Mouse (Mus musculus): ENCODE results near the gene Ccdc106. TPM values are rescaled to one million over a fixed set of nuclear protein-coding genes. Genes with fewer than 3 reads are reported as not detected.

The Ccdc106 gene
- polyA plus RNA-seq, 1 experiment from 2014 or later = 17.4 TPM

DNA sequence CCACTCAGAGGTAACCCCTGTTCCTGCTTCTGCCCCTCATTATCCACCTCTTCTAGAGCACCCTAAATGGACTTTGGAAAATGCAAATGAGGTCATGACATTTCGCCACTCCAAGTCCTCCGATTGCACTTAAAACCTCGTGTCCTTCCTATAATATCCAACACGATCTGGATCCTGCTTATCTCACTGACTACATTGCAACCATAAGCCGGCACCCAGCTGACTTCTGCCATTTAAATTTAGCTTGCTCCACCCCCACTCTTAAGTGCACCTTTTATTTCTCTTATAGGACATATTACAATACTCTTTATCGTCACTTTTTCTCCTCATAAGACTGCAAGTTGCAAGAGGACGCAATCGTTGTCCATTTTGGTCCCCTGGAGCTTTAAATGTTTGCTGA is 17.1 kb downstream of the Ccdc106 start:
- Histone ChIP-seq H3K4me2 (replicated peaks) (peak overlapping the region; percentile 54), H3K4me1 (peaks cover 12% of the 10 kb centered on the region; the same call in 1 of the 2 replicates), H3K36me3 (peaks cover 37% of the 10 kb centered on the region), H3K4me3 (peak overlapping the region; percentile 66), H3K9me3 (replicated peaks) (no peaks in the 10 kb centered on the region), H3K9ac (no peak overlapping the region), H3K27me3 (no peaks in the 10 kb centered on the region), H3K27ac (0 out of 2 replicates have a peak overlapping the region, but pooled peaks have one; percentile 98)
- 89% methylated on average over 8 of the region's 8 CpGs for WGBS
- no peak for ATAC-seq (ENCODE audit: low FRiP score)

DNA sequence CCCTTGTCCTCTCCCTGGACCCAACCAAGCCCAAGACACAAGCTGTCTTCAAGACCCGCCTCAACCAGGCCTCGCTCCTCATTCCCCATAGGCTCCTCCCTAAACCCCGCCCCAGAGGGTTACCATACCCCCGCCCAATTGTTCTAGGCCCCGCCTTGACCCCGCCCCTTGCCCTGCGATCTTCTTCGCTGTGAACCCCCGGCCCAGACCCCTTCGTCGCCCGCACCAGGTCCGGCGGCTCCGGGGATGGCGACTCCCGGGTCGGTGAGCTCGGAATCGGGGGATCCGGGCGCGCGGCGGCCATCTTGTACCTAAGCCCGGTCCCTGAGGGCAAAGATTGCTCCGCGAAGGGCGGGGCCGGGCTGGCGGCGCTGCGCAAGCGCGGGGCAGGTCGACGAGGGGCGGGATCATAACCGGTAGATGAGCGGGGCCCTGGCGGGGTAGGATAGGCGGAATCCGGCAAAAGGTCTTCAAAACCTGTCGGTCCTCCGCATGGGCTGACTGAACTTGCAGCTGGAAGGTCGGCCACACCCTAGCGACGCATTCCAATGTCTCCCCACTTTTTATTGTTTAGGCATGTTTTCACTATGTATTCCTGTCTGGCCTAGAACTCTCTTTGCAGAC is 17.9 kb downstream of the Ccdc106 start, which contains the start of gene Zfp784:
Gene Zfp784, minus strand, starts transcription at position 338 of the 624 bp plus-strand sequence.
- Histone ChIP-seq H3K27ac (peak within 1 kb of the TSS; percentile 98), H3K4me3 (peak within 1 kb of the TSS; percentile 66), H3K9me3 (replicated peaks) (no peaks in the 10 kb centered on the region), H3K4me1 (peaks cover 12% of the 10 kb centered on the region; the same call in 1 of the 2 replicates), H3K9ac (peak within 1 kb of the TSS; percentile 73), H3K4me2 (replicated peaks) (peak within 1 kb of the TSS; percentile 54), H3K27me3 (no peaks in the 10 kb centered on the region), H3K36me3 (peaks cover 29% of the 10 kb centered on the region)
- under 1% methylated on average over 48 of the region's 48 CpGs for WGBS
- peak; percentile 97 for ATAC-seq (ENCODE audit: low FRiP score)

DNA sequence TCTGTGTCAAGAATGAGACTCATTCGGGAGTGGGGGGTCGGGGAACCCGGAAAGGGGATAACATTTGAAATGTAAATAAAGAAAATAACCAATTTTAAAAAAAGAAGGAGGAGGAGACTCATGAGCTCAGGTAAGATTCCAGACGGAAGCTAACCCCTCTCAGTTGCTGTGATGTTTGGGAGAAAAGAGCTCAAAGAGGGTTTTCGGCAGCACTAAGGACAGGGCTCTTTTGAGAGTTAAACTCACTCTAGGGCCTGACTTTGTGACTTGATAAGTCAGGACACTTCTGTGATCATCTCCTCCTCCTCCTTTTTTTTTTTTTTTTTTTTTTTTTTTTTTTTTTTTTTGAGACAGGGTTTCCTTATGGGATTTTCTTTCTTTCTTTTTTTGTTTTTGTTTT is 18.6 kb downstream of the Ccdc106 start:
- no peak for ATAC-seq (ENCODE audit: low FRiP score)
- H3K27me3 ChIP-seq = no peaks in the 10 kb centered on the region
- peaks cover 12% of the 10 kb centered on the region; the same call in 1 of the 2 replicates for H3K4me1 ChIP-seq
- no peaks in the 10 kb centered on the region for H3K9me3 ChIP-seq (replicated peaks)
- 0 out of 2 replicates have a peak overlapping the region, but pooled peaks have one; percentile 98 for H3K27ac ChIP-seq
- peaks cover 22% of the 10 kb centered on the region for H3K36me3 ChIP-seq
- H3K4me2 ChIP-seq (replicated peaks) = peak overlapping the region; percentile 54
- 25% methylated on average over 5 of the region's 5 CpGs for WGBS
- H3K4me3 ChIP-seq = peak overlapping the region; percentile 66
- peak overlapping the region; percentile 73 for H3K9ac ChIP-seq

DNA sequence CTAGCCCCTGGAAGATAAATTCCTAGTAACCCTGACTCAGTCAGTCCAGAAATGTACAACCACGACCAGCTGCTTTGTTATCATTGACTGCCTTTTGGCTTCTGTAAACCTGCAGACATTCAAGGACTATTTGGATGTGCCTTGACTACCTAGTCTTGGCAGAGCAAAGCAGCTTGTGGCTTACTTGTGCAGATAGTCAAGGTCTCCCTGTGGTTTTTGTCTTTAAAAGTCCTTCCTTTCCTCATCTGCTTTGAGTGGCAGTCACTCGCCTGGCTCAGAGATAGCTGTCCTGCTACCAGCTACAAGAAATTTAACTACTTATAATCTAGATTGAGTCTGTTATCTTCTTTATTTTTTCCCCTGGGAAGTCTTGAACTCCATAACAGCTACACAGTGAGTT is 24.6 kb downstream of the Ccdc106 start:
- Histone ChIP-seq H3K36me3 (no peaks in the 10 kb centered on the region), H3K27me3 (no peaks in the 10 kb centered on the region), H3K4me2 (replicated peaks) (no peak overlapping the region), H3K27ac (no peak overlapping the region), H3K9me3 (replicated peaks) (no peaks in the 10 kb centered on the region), H3K9ac (no peak overlapping the region), H3K4me1 (no peaks in the 10 kb centered on the region), H3K4me3 (no peak overlapping the region)
- ATAC-seq (ENCODE audit: low FRiP score) = no peak
- whole genome bisulfite sequencing = 80% methylated on average over 2 of the region's 2 CpGs

DNA sequence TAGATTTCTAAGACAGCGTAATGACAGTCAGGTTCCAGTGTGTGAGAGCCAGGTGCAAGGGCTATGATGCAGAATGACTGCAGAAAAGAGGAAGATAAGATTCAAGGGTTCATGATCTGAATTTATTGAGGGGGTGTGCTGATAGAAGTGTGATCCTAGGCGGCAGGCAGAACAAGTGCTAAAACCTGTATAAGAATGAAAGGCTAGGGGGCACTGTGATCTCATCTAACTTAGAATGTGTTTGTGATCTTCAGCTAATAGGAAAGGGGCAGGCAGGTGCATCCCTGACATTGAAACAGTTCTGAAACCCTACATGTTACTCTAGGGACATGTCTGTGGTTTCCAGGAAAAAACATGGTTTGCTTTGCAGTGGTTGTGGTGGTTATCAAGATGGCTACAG is 25.8 kb downstream of the Ccdc106 start:
- no peak overlapping the region for H3K9ac ChIP-seq
- no peak overlapping the region for H3K4me3 ChIP-seq
- peaks cover 7% of the 10 kb centered on the region; the same call in 1 of the 2 replicates for H3K4me1 ChIP-seq
- H3K4me2 ChIP-seq (replicated peaks) = no peak overlapping the region
- no peaks in the 10 kb centered on the region for H3K36me3 ChIP-seq
- H3K9me3 ChIP-seq (replicated peaks) = no peaks in the 10 kb centered on the region
- H3K27me3 ChIP-seq = no peaks in the 10 kb centered on the region
- no peak overlapping the region for H3K27ac ChIP-seq
- WGBS = 65% methylated on average over 2 of the region's 2 CpGs
- no peak for ATAC-seq (ENCODE audit: low FRiP score)

DNA sequence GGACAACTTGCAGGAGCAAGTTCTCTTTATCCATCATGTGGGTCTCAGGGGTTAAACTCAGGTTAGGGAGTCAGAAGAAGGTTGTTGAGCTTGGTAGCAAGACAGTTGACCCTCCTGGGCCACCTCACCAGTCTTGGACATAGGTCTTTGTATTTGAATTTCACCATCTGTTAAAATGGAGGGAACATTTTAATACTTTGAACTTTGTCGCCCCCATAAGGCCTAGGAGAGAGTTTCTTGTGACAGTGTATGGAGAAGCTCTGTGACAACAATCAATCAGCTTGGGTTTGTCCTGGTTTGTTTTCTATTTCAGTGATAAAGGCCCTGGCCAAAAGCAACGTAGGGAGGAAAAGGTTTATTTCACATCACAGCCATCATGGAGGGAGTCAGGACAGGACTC is 27.0 kb downstream of the Ccdc106 start:
- Histone ChIP-seq H3K4me1 (peaks cover 11% of the 10 kb centered on the region), H3K4me2 (replicated peaks) (no peak overlapping the region), H3K27ac (no peak overlapping the region), H3K4me3 (no peak overlapping the region), H3K36me3 (no peaks in the 10 kb centered on the region), H3K27me3 (peaks cover 5% of the 10 kb centered on the region), H3K9ac (no peak overlapping the region), H3K9me3 (replicated peaks) (no peaks in the 10 kb centered on the region)
- ATAC-seq (ENCODE audit: low FRiP score) = no peak
- WGBS = 37% methylated on average over 2 of the region's 2 CpGs

DNA sequence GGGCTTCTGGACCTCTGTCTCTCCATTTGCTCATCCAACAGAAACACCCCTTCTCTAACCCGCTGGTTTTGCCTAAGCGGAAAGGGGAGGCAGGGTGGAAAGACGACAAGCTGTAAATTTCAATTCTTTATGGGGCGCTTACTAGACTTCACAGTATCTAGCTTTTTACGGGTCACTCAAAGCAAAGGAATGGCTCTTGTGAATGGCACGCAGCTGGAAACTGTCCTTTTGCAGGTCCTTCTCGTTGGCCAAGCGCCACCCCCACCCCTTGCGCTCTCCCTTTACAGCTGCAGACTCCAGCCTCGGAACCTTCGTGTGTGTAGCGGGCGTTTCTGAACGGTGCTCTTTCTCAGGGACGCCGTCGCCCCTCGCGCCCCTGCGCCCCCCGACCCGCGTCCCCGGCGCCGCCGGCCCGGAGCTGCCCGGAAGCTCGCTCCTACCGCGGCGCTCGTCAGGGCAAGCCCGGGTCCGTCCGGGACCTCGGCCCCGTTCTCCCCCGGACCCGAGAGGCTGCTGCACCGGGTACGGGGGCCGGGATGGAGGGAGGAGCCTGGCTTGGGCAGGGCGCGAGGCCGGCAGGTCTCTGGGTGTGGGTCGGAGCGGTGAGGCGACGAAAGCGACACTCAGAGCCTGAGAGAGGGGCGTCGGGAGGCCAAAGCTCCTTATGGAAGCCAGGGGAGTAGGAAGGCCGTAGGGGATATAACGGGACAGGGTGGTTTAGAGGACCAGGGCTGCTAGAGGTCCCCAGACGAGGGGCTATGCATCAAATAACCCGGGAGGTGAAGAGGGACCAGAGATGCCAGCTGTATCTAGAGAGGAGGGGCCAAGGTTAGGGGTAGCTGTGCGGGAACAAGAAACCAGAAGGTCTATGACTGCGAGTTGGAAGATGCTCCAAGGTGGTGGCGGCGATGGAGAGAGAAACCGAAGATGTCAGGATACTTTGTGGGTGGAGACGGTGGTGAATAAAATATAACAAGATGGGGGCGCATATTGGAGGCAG is 31.1 kb downstream of the Ccdc106 start, which contains the start of gene Zfp580:
Gene Zfp580, plus strand, starts transcription at position 346 of the 1,000 bp plus-strand sequence.
- Histone ChIP-seq H3K27ac (peak within 1 kb of the TSS; percentile 86), H3K4me1 (peaks cover 33% of the 10 kb centered on the region), H3K4me2 (replicated peaks) (peak within 1 kb of the TSS; percentile 82), H3K36me3 (no peaks in the 10 kb centered on the region), H3K9me3 (replicated peaks) (no peaks in the 10 kb centered on the region), H3K9ac (peak within 1 kb of the TSS; percentile 96), H3K4me3 (peak within 1 kb of the TSS; percentile 81), H3K27me3 (peaks cover 46% of the 10 kb centered on the region)
- WGBS = 1% methylated on average over 64 of the region's 65 CpGs
- ATAC-seq (ENCODE audit: low FRiP score) = peak; percentile 83

DNA sequence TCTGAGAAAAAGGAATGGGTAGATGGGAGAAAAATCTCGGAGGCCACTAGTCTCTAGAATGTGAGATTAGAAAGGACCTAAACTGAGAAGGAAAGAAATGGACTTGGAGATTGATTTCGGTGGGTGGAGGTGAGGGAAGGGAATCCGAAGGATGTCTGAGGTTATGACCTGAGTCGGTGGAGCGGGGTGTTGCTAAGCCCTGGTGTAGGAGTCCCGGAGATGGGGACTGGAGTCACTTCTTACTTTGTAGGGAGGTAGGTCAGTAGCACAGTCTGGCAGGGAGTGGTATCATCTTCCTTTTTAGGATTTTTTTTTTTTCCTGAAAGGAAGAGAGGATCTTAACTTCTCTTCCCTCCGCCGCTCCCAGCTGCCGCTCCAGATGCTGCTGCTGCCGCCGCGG is 32.1 kb downstream of the Ccdc106 start:
- Histone ChIP-seq H3K4me2 (replicated peaks) (peak overlapping the region; percentile 82), H3K4me3 (peak overlapping the region; percentile 81), H3K9me3 (replicated peaks) (no peaks in the 10 kb centered on the region), H3K27me3 (peaks cover 55% of the 10 kb centered on the region), H3K4me1 (peaks cover 41% of the 10 kb centered on the region), H3K9ac (peak overlapping the region; percentile 96), H3K27ac (no peak overlapping the region), H3K36me3 (no peaks in the 10 kb centered on the region)
- ATAC-seq (ENCODE audit: low FRiP score) = no peak
- 2% methylated on average over 9 of the region's 12 CpGs for WGBS

DNA sequence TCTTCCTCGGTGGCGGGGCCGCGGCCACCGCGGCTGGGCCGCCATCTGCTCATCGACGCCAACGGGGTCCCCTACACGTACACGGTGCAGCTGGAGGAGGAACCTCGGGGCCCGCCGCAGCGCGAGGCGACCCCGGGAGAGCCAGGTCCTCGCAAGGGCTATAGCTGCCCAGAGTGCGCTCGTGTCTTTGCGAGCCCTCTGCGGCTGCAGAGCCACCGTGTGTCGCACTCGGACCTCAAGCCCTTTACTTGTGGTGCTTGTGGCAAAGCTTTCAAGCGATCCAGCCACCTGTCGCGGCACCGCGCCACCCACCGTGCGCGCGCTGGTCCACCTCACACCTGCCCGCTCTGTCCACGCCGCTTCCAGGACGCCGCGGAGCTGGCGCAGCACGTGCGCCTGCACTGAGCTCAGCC is 32.6 kb downstream of the Ccdc106 start:
- Histone ChIP-seq H3K4me3 (peak overlapping the region; percentile 81), H3K27ac (no peak overlapping the region), H3K27me3 (peaks cover 60% of the 10 kb centered on the region), H3K9me3 (replicated peaks) (no peaks in the 10 kb centered on the region), H3K4me1 (peaks cover 41% of the 10 kb centered on the region), H3K9ac (peak overlapping the region; percentile 96), H3K36me3 (no peaks in the 10 kb centered on the region), H3K4me2 (replicated peaks) (peak overlapping the region; percentile 82)
- 3% methylated on average over 45 of the region's 45 CpGs for WGBS
- no peak for ATAC-seq (ENCODE audit: low FRiP score)

DNA sequence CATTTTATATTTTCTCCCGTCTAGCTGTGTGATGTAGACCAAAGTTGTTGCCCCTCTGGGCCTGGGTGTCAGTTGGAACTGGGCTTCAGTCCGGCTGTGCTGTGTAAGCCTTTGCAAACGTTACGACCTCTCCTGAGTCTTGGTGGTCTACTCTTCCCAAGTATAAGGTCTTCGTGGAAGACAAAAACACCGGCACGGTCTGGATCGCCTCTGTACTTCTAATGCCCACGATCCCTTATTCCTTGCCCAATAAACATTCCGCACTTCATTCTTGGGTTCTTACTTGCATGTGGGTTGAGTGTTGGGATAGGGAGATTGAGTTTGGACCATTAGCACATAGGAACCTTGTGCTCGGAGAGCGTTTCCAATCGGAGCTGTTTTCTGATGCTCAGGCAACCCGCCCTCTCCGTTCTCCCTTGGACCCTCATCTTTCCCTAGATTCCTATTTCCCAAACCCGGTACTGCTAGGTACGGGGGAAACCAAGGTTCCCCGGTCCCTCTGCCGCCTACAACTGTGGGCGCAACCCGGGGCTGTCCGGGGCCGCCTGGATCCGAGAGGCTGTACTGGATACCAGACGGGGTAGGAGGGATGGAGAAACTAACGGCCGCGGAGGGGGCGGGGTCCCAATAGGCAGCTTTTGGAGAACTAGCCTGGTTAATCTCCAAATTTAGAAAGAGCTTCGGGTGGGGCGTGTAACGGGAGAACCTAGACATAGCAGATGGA is 33.3 kb downstream of the Ccdc106 start:
- no peak overlapping the region for H3K27ac ChIP-seq
- H3K4me1 ChIP-seq = peaks cover 41% of the 10 kb centered on the region
- H3K36me3 ChIP-seq = no peaks in the 10 kb centered on the region
- peak overlapping the region; percentile 81 for H3K4me3 ChIP-seq
- 10% methylated on average over 32 of the region's 32 CpGs for WGBS
- peaks cover 67% of the 10 kb centered on the region for H3K27me3 ChIP-seq
- H3K4me2 ChIP-seq (replicated peaks) = peak overlapping the region; percentile 82
- peak overlapping the region; percentile 96 for H3K9ac ChIP-seq
- ATAC-seq (ENCODE audit: low FRiP score) = no peak
- H3K9me3 ChIP-seq (replicated peaks) = no peaks in the 10 kb centered on the region

DNA sequence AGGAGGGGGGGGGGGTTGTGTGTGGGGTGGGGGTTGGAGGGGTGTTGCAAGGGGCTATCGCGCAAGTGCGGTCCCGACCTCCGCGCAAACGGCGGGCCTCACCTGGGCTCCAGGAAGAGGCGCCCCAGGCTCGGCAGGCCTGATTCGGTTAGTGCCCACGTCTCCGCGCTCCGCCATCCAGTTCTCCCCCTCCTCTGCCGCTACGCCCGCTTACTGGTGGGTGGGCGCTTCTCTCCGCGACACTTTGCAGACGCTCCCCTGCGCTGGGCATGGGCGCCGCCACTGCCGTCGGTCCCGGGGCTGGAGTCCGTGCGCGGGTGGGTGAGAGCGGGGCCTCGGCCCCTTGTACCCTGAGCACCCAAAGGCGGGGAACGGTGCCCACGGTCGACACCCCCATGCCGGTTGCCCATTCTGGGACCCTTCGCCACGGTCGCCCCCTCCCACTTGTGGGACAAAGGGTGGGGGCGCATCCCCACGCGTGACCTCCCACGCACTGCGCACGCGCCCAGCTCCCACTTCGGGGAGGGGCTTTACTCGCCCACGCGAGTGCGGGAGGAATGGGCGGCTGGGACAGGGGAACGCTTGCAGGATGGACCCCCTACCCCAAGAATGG is 36.4 kb downstream of the Ccdc106 start:
- 1% methylated on average over 52 of the region's 55 CpGs for WGBS
- Histone ChIP-seq H3K9me3 (replicated peaks) (no peaks in the 10 kb centered on the region), H3K36me3 (no peaks in the 10 kb centered on the region), H3K4me3 (peak overlapping the region; percentile 49), H3K4me2 (replicated peaks) (peak overlapping the region; percentile 69), H3K27ac (peak overlapping the region; percentile 35; the same call in 1 of the 2 replicates), H3K4me1 (peaks cover 47% of the 10 kb centered on the region), H3K9ac (peak overlapping the region; percentile 78), H3K27me3 (peaks cover 73% of the 10 kb centered on the region)
- ATAC-seq (ENCODE audit: low FRiP score) = no peak

All from hindbrain, embryonic 12.5 days (tissue).